Mouse (Mus musculus) heart, embryonic 10.5 days (tissue): ENCODE measurements around the gene Lrrc28. TPM values are rescaled to one million over a fixed set of nuclear protein-coding genes. Genes with fewer than 3 reads are reported as not detected.

Experiments used
- DNase-seq: peaks from one replicate; pipeline ENCODE4 v3.0.0-alpha.2; 2017; ENCODE audit warnings: low spot score
- H3K27ac ChIP-seq: fragments of 300-500 bp; sonication (generic); 2 replicates; pipeline ENCODE4 v1.5.1; 2016; ENCODE audit warnings: mild to moderate bottlenecking
- H3K27me3 ChIP-seq: fragments of 300-500 bp; sonication (generic); 2 replicates; pipeline ENCODE4 v1.6.1; 2016; ENCODE audit warnings: mild to moderate bottlenecking; ENCODE audit not compliant: poor library complexity, insufficient read depth, severe bottlenecking
- H3K36me3 ChIP-seq: fragments of 300-500 bp; sonication (generic); 2 replicates; pipeline ENCODE4 v1.6.1; 2016; ENCODE audit warnings: mild to moderate bottlenecking, moderate library complexity
- H3K4me1 ChIP-seq: fragments of 300-500 bp; sonication (generic); 2 replicates; pipeline ENCODE4 v1.6.1; 2016; ENCODE audit warnings: mild to moderate bottlenecking
- H3K4me3 ChIP-seq: fragments of 300-500 bp; sonication (generic); 2 replicates; pipeline ENCODE4 v1.5.1; 2016; ENCODE audit warnings: mild to moderate bottlenecking, moderate library complexity
- H3K9me3 ChIP-seq: fragments of 300-500 bp; sonication (generic); 2 replicates; pipeline ENCODE4 v1.6.1; 2016; ENCODE audit warnings: mild to moderate bottlenecking, moderate library complexity
- WGBS: fragments of 180-500 bp; shearing (Covaris S2); methylation state at CpG from one replicate; pipeline ENCODE4 v1.1.7; 2016; 5-methylcytosine and 5-hydroxymethylcytosine counted together
- polyA plus RNA-seq: library from polyadenylated mRNA; unstranded; fragments of >200 nt; fragmentation: Nextera tagmentation; extraction: Ambion mirVana; gene quantifications from 2 replicates; pipeline ENCODE4 v1.2.1, GENCODE M21; 2016

Lrrc28 gene
- polyA plus RNA-seq, 1 experiment from 2014 or later: 12.8 TPM

DNA sequence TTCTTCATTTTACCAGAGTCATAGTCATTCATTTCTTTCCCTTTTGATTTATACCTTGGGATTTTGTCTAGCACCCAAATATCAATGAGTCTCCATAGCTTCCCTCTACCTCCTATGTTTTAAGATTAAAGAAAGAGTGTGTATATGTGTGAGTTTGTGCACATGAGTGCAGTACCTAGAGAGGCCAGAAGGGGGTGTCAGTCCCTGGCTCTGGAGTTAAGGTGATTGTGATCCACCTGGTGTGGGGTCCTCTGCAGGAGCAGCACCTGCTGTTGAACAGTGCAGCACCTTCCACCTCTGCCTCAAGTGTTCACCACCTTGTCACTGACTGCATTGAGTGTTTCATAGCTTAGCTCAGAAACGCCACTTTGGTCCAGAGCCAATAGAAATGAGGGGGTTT, 25.9 kb upstream of the Lrrc28 start:
- H3K9me3 ChIP-seq: no peaks in the 10 kb centered on the region
- no peak for DNase-seq
- no peaks in the 10 kb centered on the region for H3K27me3 ChIP-seq
- peaks cover 50% of the 10 kb centered on the region for H3K36me3 ChIP-seq
- 94% methylated on average over 1 of the region's 1 CpGs for WGBS
- no peak overlapping the region for H3K27ac ChIP-seq
- no peak overlapping the region for H3K4me3 ChIP-seq
- H3K4me1 ChIP-seq: peaks cover 14% of the 10 kb centered on the region

DNA sequence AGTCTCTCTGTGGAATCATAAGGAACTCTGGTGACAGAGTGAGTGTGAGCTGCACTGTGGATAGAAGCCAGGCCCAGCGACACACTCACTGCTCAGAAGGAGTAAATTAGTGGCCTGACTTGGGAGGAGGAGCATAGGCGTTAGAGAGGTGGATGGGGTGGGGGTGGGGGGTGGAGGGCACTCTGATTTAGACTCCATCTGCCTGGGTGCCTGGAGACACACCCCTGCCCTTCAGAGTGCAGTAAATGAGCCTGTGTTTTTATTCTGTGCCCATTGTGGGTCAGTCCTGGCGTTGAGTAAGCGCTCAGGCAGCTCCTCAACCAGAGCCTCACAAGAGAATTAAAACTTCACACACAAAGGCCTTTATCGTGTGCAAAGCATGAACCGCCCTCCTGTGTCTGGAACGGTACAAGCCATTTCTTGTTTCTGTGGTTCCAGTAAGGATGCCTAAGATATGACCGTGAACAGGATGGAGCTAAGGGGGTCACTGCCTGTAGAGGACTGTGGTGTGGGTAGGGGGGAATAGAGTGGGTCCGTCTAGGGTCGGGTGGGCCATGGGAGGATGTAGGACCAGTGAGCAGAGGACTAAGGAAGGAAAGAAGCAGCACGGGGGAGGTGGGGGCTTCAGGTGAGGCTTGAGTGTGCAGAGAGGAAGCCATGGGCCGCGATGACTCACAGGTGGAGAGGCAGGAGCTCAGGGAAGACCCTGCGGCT, 19.1 kb upstream of the Lrrc28 start:
- DNase-seq: peak; percentile 71
- Histone ChIP-seq H3K27me3 (no peaks in the 10 kb centered on the region), H3K27ac (no peak overlapping the region), H3K4me1 (peaks cover 12% of the 10 kb centered on the region; the same call in 1 of the 2 replicates), H3K36me3 (peaks cover 51% of the 10 kb centered on the region), H3K4me3 (no peak overlapping the region), H3K9me3 (no peaks in the 10 kb centered on the region)
- WGBS: 83% methylated on average over 14 of the region's 14 CpGs

DNA sequence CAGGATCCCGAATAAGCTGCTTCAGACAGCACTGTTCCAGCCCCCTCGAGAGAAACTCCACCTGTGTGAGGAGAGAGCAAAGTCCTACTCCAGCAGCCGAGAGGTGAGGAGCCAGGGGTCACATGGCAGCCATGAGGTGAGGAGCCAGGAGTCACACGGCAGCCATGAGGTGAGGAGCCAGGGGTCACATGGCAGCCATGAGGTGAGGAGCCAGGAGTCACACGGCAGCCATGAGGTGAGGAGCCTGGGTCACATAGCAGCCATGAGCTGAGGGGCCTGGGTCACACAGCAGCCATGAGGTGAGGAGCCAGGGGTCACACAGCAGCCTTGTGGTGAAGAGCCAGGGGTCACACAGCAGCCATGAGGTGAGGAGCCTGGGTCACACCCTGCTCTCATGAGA, 17.4 kb upstream of the Lrrc28 start:
- DNase-seq: peak; percentile 70
- H3K36me3 ChIP-seq: peaks cover 40% of the 10 kb centered on the region
- 76% methylated on average over 5 of the region's 5 CpGs for WGBS

DNA sequence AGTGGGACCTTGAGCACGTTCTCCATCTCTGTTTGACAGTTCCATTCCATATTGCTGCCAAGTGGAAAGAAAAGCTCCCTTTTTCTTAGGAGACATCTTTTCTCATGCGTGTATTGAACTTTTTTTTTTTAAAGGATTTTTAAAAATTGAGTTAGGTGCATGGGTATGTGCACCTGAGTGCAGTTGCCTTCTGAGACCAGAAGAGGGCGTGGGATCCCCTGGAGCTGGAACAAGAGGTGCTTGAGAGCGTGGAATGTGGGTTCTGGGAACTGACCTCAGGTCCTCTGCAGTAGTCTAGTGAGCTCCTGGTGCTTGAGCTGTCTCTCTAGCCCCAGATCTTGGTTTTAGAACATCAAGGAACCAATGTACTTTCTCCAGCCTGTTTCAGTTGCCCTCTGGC, 13.0 kb upstream of the Lrrc28 start:
- H3K4me1 ChIP-seq: peaks cover 15% of the 10 kb centered on the region
- no peak overlapping the region for H3K4me3 ChIP-seq
- H3K27me3 ChIP-seq: no peaks in the 10 kb centered on the region
- no peak for DNase-seq
- H3K36me3 ChIP-seq: peaks cover 10% of the 10 kb centered on the region
- H3K9me3 ChIP-seq: no peaks in the 10 kb centered on the region
- whole genome bisulfite sequencing: 78% methylated on average over 4 of the region's 4 CpGs
- H3K27ac ChIP-seq: no peak overlapping the region

More for the DNA sequence above, 17.4 kb upstream of the Lrrc28 start:
- H3K4me3 ChIP-seq: no peak overlapping the region
- H3K4me1 ChIP-seq: peaks cover 12% of the 10 kb centered on the region; the same call in 1 of the 2 replicates
- no peaks in the 10 kb centered on the region for H3K27me3 ChIP-seq
- H3K9me3 ChIP-seq: no peaks in the 10 kb centered on the region
- H3K27ac ChIP-seq: no peak overlapping the region

DNA sequence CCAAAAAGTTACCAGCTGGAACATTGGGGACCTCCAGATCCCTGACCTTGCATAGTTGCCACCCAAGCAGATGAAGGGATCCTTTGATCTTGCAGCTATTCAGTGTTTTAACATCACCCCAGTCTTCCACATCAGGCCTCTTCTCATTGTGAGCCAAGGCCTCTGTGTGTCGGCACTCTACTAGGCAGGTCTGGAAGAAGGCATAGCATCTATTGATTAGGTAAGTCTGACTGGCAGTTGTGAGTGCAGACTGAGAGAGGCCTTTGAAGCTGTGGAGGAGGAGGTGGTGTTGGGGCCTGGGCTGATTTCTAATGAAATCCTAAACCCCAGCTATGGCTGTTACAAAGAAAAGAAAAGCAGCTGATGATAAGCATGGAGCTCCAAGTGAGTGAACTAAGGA, 10.1 kb upstream of the Lrrc28 start:
- peak overlapping the region; percentile 64 for H3K27ac ChIP-seq
- peaks cover 15% of the 10 kb centered on the region for H3K4me1 ChIP-seq
- no peaks in the 10 kb centered on the region for H3K9me3 ChIP-seq
- DNase-seq: no peak
- 31% methylated on average over 1 of the region's 1 CpGs for whole genome bisulfite sequencing
- H3K4me3 ChIP-seq: 0 out of 2 replicates have a peak overlapping the region, but pooled peaks have one; percentile 6
- H3K36me3 ChIP-seq: peaks cover 3% of the 10 kb centered on the region; the same call in 1 of the 2 replicates
- no peaks in the 10 kb centered on the region for H3K27me3 ChIP-seq

DNA sequence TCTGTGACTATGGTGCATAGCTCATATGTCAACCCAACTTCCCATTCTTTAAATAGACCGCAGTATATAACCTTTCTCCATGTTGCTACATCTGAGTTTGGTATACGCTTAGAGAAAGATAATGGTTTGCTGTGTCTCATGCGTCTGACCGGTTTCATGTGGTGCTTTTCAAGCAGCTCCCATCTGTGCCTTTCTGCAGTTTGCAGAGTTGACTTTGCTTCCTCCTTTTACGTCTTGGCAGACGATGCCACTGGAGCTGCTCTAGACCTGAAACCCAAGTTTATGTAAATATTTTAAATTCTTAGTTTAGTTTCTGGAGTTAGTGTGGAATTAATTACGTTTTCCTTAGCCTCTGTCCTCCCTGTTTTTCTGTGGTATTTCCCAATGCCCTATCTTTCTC, 9.6 kb upstream of the Lrrc28 start:
- no peak overlapping the region for H3K4me3 ChIP-seq
- 87% methylated on average over 7 of the region's 7 CpGs for WGBS

DNA sequence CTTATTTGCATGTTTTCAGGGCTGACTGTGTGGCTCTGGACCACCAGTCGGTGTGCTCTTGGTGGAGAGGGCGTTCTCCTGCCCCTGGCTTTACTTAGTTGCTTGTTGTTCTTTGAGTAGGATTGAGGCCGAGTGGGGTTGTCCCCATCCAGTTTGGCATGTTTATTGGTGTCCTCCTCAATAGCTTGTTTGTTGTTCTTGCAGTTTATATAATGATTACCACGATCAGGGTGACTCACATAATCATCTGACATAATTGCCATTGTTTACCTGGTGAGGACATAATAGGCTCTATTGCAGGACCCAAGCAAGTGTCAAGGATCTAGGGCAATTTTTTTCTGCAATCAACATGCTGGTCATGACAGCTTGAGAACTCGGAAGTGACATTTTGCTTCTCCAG, 7.1 kb upstream of the Lrrc28 start:
- Histone ChIP-seq H3K36me3 (no peaks in the 10 kb centered on the region; the same call in 1 of the 2 replicates), H3K27ac (no peak overlapping the region), H3K27me3 (no peaks in the 10 kb centered on the region), H3K4me3 (no peak overlapping the region), H3K4me1 (peaks cover 35% of the 10 kb centered on the region), H3K9me3 (no peaks in the 10 kb centered on the region)
- 83% methylated on average over 5 of the region's 5 CpGs for WGBS
- no peak for DNase-seq

More for the DNA sequence above, 9.6 kb upstream of the Lrrc28 start:
- DNase-seq: no peak
- Histone ChIP-seq H3K27ac (no peak overlapping the region), H3K9me3 (no peaks in the 10 kb centered on the region), H3K27me3 (no peaks in the 10 kb centered on the region), H3K36me3 (peaks cover 3% of the 10 kb centered on the region; the same call in 1 of the 2 replicates), H3K4me1 (peaks cover 20% of the 10 kb centered on the region)

DNA sequence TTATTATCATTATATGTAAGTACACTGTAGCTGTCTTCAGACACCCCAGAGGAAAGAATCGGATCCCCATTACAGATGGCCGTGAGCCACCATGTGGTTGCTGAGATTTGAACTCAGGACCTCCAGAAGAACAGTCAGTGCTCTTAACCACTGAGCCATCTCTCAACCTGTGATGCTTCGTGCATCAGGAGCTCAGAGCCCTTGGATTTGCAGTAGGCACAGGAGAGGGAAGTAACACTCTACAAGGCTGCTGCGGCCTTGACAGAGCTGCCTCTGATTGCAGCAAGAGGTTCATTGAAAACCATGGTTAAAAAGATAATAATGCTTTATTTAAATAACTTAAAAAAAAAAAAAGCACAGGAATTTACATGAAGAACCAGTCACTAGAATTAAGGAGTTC, 3.3 kb upstream of the Lrrc28 start:
- H3K27me3 ChIP-seq: no peaks in the 10 kb centered on the region
- no peaks in the 10 kb centered on the region for H3K9me3 ChIP-seq
- no peak overlapping the region for H3K27ac ChIP-seq
- WGBS: 69% methylated on average over 4 of the region's 4 CpGs
- peak overlapping the region; percentile 66 for H3K4me3 ChIP-seq
- H3K36me3 ChIP-seq: no peaks in the 10 kb centered on the region
- DNase-seq: no peak
- H3K4me1 ChIP-seq: peaks cover 36% of the 10 kb centered on the region

DNA sequence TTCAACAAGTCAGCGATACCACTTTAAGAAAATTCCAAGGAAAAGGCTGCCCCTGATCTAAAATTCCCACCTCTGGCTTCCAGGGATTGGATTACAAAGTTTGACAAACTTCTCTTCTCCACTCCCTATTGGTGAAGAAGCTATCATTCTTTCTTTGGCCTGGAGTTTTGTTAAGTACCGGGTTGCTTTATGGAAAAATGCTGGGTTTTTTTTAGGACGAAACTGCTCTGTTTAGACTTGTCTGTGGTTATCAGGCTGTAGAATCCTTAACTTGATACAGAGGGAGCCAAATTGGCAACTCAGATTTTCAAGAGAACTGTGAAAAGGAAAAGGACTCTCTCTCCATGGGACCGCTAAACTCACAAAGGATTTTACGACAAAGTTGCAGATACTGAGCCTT, 2.2 kb upstream of the Lrrc28 start, which contains the start of gene Ttc23:
TSS of gene Ttc23 (plus strand) at position 134 of the 400 bp plus-strand sequence.
- Histone ChIP-seq H3K4me3 (peak within 1 kb of the TSS; percentile 75), H3K9me3 (no peaks in the 10 kb centered on the region), H3K36me3 (no peaks in the 10 kb centered on the region), H3K4me1 (peaks cover 37% of the 10 kb centered on the region), H3K27me3 (no peaks in the 10 kb centered on the region), H3K27ac (peak within 1 kb of the TSS; percentile 90)
- no peak for DNase-seq
- 2% methylated on average over 5 of the region's 5 CpGs for WGBS

DNA sequence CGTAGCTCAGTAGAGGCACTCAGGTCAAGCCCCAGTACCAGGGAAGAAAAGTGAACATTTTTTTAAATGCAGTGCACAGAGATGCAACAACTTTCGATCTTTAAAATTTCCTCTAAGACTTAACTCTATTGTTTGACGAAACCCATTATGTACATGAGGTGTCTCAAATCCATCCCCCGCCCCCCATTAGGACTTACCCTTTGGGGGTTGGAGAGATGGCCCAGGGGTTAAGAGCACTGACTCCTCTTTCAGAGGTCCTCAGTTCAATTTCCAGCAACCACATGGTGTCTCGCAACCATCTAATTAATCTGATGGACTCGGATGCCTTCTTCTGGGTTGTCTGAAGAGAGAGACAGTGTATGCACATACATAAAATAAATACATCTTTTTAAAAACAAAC, 1.1 kb upstream of the Lrrc28 start:
- no peaks in the 10 kb centered on the region for H3K36me3 ChIP-seq
- WGBS: 15% methylated on average over 6 of the region's 6 CpGs
- peak overlapping the region; percentile 90 for H3K27ac ChIP-seq
- peak overlapping the region; percentile 75 for H3K4me3 ChIP-seq
- H3K9me3 ChIP-seq: no peaks in the 10 kb centered on the region
- H3K4me1 ChIP-seq: peaks cover 35% of the 10 kb centered on the region
- no peak for DNase-seq
- no peaks in the 10 kb centered on the region for H3K27me3 ChIP-seq

DNA sequence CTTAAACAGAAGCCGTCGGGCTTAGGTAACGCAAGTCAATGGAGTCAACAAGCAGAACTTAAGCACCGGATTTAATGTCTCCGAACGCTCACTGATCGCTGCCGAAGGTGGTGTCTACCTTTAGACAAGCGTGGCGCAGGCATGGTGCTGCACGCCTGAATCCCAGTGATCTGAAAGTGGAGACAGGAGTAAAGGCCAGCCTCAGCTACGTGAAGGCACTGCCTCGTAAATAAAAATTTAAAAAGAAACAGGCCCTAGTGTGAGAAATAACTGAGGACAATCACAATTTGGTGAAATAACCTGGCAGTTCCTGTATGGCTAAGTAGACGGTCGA, 580 bp upstream of the Lrrc28 start:
- Histone ChIP-seq H3K4me3 (peak overlapping the region; percentile 75), H3K9me3 (no peaks in the 10 kb centered on the region), H3K4me1 (peaks cover 35% of the 10 kb centered on the region), H3K27me3 (no peaks in the 10 kb centered on the region), H3K36me3 (no peaks in the 10 kb centered on the region), H3K27ac (peak overlapping the region; percentile 90)
- no peak for DNase-seq
- WGBS: under 1% methylated on average over 15 of the region's 15 CpGs

DNA sequence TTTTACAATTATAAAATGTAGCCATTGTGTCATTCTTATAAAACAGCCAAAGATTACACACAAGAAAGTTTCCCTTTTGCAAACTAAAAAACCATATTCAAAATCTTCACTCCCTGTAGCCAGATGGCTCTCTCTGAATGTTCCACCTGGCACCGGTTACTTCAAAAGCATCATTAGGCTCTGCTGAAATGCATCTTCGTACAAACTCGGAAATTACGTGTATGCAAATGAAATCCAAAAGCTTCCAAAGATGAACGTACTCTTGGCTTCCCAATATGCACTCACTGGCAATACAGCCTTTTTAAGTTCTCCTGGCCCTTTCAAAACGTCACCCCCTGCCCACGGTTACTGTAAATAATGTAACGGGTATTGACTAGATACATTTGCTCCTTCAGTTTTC, 777 bp downstream of the Lrrc28 start:
- 46% methylated on average over 8 of the region's 8 CpGs for WGBS
- H3K9me3 ChIP-seq: no peaks in the 10 kb centered on the region
- H3K27me3 ChIP-seq: no peaks in the 10 kb centered on the region
- peaks cover 27% of the 10 kb centered on the region for H3K4me1 ChIP-seq
- peak overlapping the region; percentile 90; the same call in 1 of the 2 replicates for H3K27ac ChIP-seq
- no peaks in the 10 kb centered on the region for H3K36me3 ChIP-seq
- no peak for DNase-seq
- H3K4me3 ChIP-seq: peak overlapping the region; percentile 75

DNA sequence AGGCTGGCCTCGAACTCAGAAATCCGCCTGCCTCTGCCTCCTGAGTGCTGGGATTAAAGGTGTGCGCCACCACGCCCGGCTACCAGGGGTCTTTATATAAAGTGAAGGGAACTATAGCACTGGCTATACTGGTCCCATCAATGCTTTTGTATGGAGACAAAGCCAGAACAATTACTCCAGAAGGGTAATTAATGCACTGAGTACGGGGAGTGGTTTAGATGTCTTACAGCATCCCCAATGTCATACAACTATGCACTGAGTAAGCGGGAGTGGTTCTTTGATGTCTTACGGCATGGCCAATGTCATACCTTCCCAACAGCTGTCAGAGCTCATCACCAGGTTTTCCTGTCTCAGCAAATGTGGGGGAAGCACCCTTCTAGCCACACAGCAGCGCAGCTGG, 2.1 kb downstream of the Lrrc28 start:
- Histone ChIP-seq H3K4me3 (no peak overlapping the region), H3K9me3 (no peaks in the 10 kb centered on the region), H3K27me3 (no peaks in the 10 kb centered on the region), H3K27ac (no peak overlapping the region), H3K4me1 (peaks cover 16% of the 10 kb centered on the region), H3K36me3 (no peaks in the 10 kb centered on the region)
- 91% methylated on average over 9 of the region's 9 CpGs for WGBS
- no peak for DNase-seq
